Mouse (Mus musculus) erythroblast, embryonic 14.5 days (primary cell): ENCODE measurements around the gene Krt7.

Source experiments
- GATA1 ChIP-seq: IDR thresholded peaks from 2 replicates; pipeline ENCODE4 v1.6.1; 2012; ENCODE audit warnings: low read length, inconsistent platforms, mixed read lengths
- TAL1 ChIP-seq: IDR thresholded peaks from 3 replicates; pipeline ENCODE4 v1.6.1; 2012; ENCODE audit warnings: low read length, inconsistent platforms, mixed read lengths

DNA sequence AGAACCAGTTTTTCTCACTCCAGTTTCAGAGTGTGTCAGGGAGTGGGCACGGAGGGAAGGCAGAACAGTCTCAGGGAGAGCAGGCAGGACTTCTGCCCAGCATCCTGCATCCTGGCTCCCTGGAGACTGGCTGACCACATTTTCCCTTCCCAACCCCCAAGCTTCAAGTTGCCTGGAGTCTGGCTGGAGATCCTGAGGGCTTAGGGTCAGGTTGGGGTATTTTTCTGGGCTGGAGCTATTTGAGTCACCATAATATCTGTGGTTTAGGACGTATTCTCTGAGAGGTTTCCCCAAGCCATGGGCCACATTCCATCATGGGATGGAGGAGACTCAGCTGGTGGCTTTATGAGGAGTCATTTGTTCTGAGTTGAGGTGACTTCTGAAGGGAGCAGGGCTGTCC, 44.4 kb downstream of the Krt7 start:
- no peak for TF ChIP-seq GATA1
- TF ChIP-seq TAL1 = no peak
